Comparison of ENCODE assay signal across 24 mouse cellular contexts in the genomic region with DNA sequence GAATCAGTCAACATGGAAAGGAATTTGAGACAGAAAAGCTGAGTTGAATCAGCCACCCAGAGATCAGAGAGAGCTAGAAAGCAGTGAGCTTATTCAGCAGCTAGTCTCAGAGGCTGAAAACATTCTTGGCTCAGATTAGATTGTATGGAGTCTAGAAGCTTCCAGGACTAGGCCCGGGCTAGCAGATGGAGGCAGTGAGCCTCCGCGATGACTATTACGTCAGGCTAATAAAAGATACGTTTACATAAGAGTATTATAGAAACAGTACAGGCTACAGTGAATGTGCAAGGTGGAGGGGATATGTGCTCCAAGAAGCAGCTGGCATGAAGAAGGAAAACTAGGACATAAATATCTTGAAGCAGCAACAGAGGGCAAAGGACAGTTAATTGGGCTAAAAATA.
A peak's percentile ranks its signal among the peaks of the same experiment; 100 is the strongest.
DNase-seq lines count a peak whose midpoint lies in the region; ATAC-seq lines count a peak whose summit lies in the region.
"Had no signal": no experiment of that assay in that cellular context is flagged by ENCODE, and none has a peak within 500 bp of the region (broad histone marks: within the 10 kb centered on the region; RNA-seq: fewer than 3 reads in every experiment).

No protein-coding gene starts in this region.

- H3K27ac ChIP-seq in forebrain, embryonic 15.5 days (replicated peaks): no peak overlapping the region
- no peak overlapping the region for H3K27ac ChIP-seq in forebrain, embryonic 10.5 days
- peak overlapping the region; percentile 13; the same call in 1 of the 2 replicates for H3K27ac ChIP-seq in embryonic facial prominence, embryonic 15.5 days (replicated peaks)
- H3K27ac ChIP-seq: embryonic facial prominence, embryonic 12.5 days; heart, embryonic 15.5 days; hindbrain, embryonic 14.5 days; left cerebral cortex, adult 2 months; liver, embryonic 12.5 days; midbrain, embryonic 10.5 days had no signal

- H3K36me3 ChIP-seq in forebrain, embryonic 15.5 days: no peaks in the 10 kb centered on the region
- H3K36me3 ChIP-seq in forebrain, embryonic 10.5 days (replicated peaks): no peaks in the 10 kb centered on the region
- no peaks in the 10 kb centered on the region for H3K36me3 ChIP-seq in embryonic facial prominence, embryonic 15.5 days
- H3K36me3 ChIP-seq: embryonic facial prominence, embryonic 12.5 days; heart, embryonic 15.5 days; liver, embryonic 12.5 days; midbrain, embryonic 10.5 days had no signal

- H3K4me2 ChIP-seq in forebrain, embryonic 15.5 days (replicated peaks): no peak overlapping the region
- no peak overlapping the region for H3K4me2 ChIP-seq in embryonic facial prominence, embryonic 15.5 days (replicated peaks)
- H3K4me2 ChIP-seq: embryonic facial prominence, embryonic 12.5 days; heart, embryonic 15.5 days; hindbrain, embryonic 14.5 days; liver, embryonic 12.5 days had no signal

- H3K27me3 ChIP-seq in forebrain, embryonic 15.5 days: no peaks in the 10 kb centered on the region
- no peaks in the 10 kb centered on the region for H3K27me3 ChIP-seq in forebrain, embryonic 10.5 days (ENCODE audit: poor library complexity, severe bottlenecking)
- no peaks in the 10 kb centered on the region for H3K27me3 ChIP-seq in embryonic facial prominence, embryonic 15.5 days
- H3K27me3 ChIP-seq: embryonic facial prominence, embryonic 12.5 days; heart, embryonic 15.5 days; liver, embryonic 12.5 days had no signal

- no peak for DNase-seq in forebrain, embryonic 10.5 days (ENCODE audit: extremely low spot score, low spot score)
- peak; percentile 31 for DNase-seq in layer of hippocampus, adult 9-11 months
- DNase-seq in layer of hippocampus, postnatal 14 days (ENCODE audit: low spot score in 2 of 2): no peak
- peak; percentile 42 for DNase-seq in brain, adult 2 months (ENCODE audit: low read depth, low spot score)
- DNase-seq: adrenal gland, postnatal 36 days; cerebellum, adult 11-12 months; cerebellum, postnatal 10 days; gastrocnemius, postnatal 36 days; heart, postnatal 36 days; kidney, adult 18-20 months; kidney, postnatal 4 days; lung, adult 18-20 months; lung, postnatal 10 days; thymus, postnatal 25 days had no signal

- 49% methylated on average over 5 of the region's 5 CpGs for WGBS in forebrain, embryonic 15.5 days
- 94% methylated on average over 5 of the region's 5 CpGs for WGBS in forebrain, embryonic 10.5 days
- WGBS in embryonic facial prominence, embryonic 15.5 days: 55% methylated on average over 5 of the region's 5 CpGs

- no peak overlapping the region for H3K9ac ChIP-seq in forebrain, embryonic 15.5 days (replicated peaks)
- no peak overlapping the region for H3K9ac ChIP-seq in embryonic facial prominence, embryonic 15.5 days
- H3K9ac ChIP-seq: embryonic facial prominence, embryonic 12.5 days; heart, embryonic 15.5 days; hindbrain, embryonic 14.5 days; liver, embryonic 12.5 days had no signal

- H3K4me1 ChIP-seq in forebrain, embryonic 15.5 days: peaks cover 16% of the 10 kb centered on the region; the same call in 1 of the 2 replicates
- peaks cover under 1% of the 10 kb centered on the region for H3K4me1 ChIP-seq in forebrain, embryonic 10.5 days
- H3K4me1 ChIP-seq in embryonic facial prominence, embryonic 15.5 days: no peaks in the 10 kb centered on the region
- H3K4me1 ChIP-seq: embryonic facial prominence, embryonic 12.5 days; heart, embryonic 15.5 days; liver, embryonic 12.5 days had no signal

- H3K9me3 ChIP-seq in forebrain, embryonic 15.5 days: no peaks in the 10 kb centered on the region
- H3K9me3 ChIP-seq in forebrain, embryonic 10.5 days: no peaks in the 10 kb centered on the region
- no peaks in the 10 kb centered on the region for H3K9me3 ChIP-seq in embryonic facial prominence, embryonic 15.5 days (replicated peaks)
- H3K9me3 ChIP-seq: embryonic facial prominence, embryonic 12.5 days; heart, embryonic 15.5 days; liver, embryonic 12.5 days; midbrain, embryonic 10.5 days had no signal

- H3K4me3 ChIP-seq in forebrain, embryonic 15.5 days: no peak overlapping the region
- no peak overlapping the region for H3K4me3 ChIP-seq in forebrain, embryonic 10.5 days
- H3K4me3 ChIP-seq in embryonic facial prominence, embryonic 15.5 days (replicated peaks): no peak overlapping the region
- H3K4me3 ChIP-seq: embryonic facial prominence, embryonic 12.5 days; heart, embryonic 15.5 days; left cerebral cortex, adult 2 months; liver, embryonic 12.5 days; midbrain, embryonic 10.5 days had no signal

- peak; percentile 69 for ATAC-seq in forebrain, embryonic 15.5 days (replicated peaks)
- no peak for ATAC-seq in embryonic facial prominence, embryonic 15.5 days (ENCODE audit: insufficient number of reproducible peaks, low FRiP score, low TSS enrichment, low read depth)
- no peak for ATAC-seq in granulocyte monocyte progenitor cell, adult 5-6 weeks (replicated peaks; ENCODE audit: poor library complexity, severe bottlenecking)
- ATAC-seq: inflammation-experienced regulatory T-cells, adult 6 months; liver, embryonic 12.5 days had no signal

Comparison
In these comparisons a context has a peak if more than half of its experiments do, and no peak if none do; other contexts are left out.
1. DNase-seq: peak in layer of hippocampus, adult 9-11 months (single experiment) and brain, adult 2 months (single experiment); none in forebrain, embryonic 10.5 days (single experiment) and layer of hippocampus, postnatal 14 days (0 of 2).